Mouse (Mus musculus) gastrocnemius, postnatal 36 days (tissue): ENCODE results near the gene Gsk3a. TPM values are rescaled to one million over a fixed set of nuclear protein-coding genes. Genes with fewer than 3 reads are reported as not detected.

Experiments used
- DNase-seq, 2 experiments: peaks; one replicate each; pipeline ENCODE4 v3.0.0; 2022
- intact Hi-C: fragments of 180-260 bp; cut with DNase I; formaldehyde crosslinking; loops from one replicate; pipeline ENCODE4 v1.15.1; 2025
- total RNA-seq, 2 experiments: library from RNA; stranded (reverse); gene quantifications; 2 replicates each; pipeline ENCODE4 v1.2.3; 2021

Gene Gsk3a
- total RNA-seq, 2 experiments from 2014 or later: 64.0 to 69.6 TPM

DNA sequence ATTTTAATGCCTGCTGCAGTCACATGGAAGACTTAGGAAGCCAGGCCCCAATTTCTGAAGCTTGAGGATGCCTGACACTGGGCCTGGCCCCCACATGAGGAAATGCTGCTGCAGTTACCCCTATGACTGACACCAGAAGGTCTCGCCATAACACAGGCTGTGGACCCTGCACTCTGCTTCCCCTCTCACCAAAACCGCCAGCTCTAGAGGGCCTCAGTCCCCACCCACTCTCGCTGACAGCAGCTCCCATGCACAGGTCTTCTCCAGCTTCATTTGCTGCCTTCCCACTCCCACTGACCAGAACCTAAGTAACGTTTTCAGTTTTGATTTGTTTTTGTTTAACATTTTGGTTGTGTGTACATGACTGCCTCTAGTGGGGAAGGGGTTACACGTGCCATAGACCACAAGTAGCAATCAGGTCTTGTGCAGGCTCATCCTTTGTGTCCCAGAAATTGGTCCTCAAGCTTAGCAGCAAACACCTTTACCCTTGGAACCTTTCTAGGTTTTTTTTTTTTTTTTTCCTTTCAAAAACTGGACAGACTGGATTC lies 5.5 kb downstream of the Gsk3a start:
- no peak for DNase-seq
- intact Hi-C loops: no loop called here

GRCm38 (mm10) chr7:25230690-25231285 lies 6.9 kb downstream of the Gsk3a start:
- no peak for DNase-seq
- intact Hi-C loops: no loop called here

DNA sequence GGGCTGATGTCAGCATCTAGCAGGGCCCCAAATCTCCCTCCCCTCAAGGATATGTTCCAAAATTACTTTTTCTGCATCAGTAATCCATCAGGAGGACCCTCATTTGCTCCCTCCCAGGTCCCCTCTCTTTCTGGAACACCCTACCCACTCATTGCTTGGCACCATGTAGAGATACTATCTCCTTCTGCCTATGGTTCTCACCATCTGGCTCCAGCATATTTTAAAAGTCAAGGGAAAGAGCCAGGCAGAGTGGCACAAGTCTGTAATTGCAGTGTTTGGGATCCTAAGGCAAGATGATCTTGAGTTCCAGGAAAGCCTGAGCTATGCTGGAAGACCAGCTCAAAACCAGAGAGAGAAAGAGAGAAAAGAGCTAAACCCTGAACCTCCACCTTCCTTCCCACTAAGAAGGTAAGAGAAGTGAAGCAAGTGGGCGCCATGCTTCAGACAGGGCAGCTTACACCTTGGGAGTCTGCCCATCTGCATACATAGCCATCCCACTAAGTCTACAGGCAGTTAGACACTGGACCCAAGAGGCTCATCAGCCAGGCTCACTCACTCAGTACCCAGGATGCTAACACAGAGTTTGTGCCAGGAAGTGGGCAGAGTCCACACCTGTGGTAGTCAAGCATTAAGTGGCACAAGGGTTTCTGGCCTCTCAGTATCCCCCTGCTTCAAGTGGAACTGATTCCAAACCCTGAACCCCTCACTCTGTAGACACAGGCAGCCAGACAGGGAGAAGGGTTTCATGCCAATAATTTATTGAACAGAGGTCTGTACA lies 9.9 kb downstream of the Gsk3a start:
- intact Hi-C loops: no loop called here
- no peak for DNase-seq

- intact Hi-C loops: no loop called here
- DNase-seq: no peak
Observed at GRCm38 (mm10) chr7:25222275-25222967, 15.2 kb downstream of the Gsk3a start.

DNA sequence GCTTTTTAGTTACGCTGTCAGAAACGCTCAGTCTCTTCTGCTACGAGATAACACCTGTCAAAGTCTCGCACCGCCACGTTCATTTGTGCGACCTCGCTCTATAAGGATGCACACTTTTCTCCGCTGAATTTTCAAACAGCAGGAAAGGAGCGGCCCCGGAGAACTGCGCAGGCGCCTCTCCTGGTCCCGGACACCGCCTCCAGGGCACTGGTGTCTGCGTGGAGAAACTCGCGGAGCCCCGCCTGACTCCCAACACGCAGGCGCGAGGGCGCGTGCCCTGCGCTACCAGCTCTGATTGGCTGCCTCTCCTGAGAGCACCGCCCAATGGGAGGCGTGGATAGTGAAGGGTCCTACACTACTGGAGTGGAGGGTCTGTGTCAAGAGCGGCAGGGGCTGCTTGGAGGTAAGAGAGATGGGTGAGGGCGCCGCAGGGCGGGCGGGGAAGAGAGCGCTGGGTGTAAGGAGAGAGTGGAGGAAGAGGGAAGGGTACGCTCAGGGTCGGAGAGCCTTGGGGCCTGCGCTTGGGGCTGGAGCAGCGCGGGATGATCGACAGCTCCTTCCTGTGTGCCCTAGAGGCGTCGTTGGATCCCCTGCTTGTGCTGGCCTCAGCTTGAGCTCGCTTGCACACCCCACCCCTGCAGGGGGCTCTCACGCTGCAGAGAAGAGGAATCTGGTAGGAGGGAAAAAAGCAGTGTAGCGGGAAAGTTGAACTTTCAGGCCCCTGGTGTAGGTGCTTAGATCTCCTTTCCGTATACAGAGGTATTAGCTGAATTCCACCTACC lies 16.4 kb downstream of the Gsk3a start, which contains the start of gene Zfp526:
Zfp526 (plus strand) TSS at position 324 of the 782 bp plus-strand sequence.
- intact Hi-C loops: no loop called here
- peak; percentile 95 to 98 for DNase-seq

DNA sequence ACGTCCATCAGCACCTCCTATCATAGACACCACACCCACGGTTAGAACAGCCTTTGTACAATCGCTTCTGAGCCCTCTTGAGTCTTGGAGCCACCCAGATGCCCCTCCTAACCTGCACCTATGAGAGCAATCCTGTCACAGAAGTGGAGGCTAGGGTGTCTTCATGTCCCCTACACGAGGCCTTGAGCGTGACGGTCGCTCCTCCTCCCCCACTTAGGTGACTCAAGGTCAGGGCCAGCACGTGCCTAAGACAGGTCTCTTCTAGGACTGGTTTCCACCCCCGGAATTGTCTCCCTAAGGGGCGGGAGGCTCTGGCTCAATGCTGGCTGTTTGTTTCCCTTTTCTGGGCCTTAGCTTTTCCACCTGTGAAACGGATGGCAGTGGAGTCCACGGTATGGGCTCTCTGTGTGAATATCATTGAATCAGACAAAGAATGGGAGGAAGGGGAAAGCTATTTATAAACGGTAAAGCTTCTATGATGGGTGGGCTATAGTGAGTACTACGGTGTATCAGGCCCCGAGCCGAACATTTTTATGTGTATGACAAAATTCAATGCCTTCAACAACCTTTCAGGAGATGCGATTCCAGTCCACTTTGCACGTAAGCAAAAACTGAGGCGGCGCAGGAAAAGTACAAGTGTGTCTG lies 17.1 kb downstream of the Gsk3a start, which contains the start of gene Dedd2:
Dedd2 (minus strand) TSS at position 159 of the 645 bp plus-strand sequence.
- DNase-seq: no peak
- intact Hi-C loops: no loop called here

DNA sequence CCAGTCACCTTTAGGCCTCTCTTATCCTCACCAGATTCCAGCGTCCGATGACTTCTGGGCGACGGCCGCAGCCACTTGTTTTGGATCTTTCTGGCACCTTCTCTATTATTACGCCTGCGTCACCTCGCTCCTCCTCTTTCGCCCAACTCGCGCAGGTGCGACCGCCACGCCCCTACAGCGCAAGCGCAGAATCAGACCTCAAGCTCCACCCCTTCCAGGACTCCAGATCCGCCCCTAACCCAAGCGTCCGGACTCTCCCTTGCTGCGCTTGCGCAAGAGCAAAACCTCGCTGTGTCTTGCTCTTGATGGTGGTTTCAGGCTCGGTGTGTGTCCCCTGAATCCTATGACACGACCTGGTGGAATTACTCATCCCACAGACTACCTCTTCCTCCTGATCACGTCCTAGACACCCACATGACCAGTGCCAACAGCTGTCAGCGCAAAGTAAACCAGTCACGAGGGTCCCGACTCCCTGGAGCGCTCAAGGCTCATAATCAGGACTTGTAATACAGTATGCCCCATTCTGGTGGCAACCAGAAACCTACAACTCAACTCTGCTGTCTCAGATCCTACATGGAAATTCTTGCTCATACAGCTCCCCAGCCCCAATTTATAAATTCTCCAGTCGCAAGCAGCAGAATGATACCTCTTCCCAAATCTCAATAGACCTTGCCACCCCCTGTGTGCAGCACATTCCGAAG lies 17.7 kb downstream of the Gsk3a start:
- DNase-seq: peak; percentile 91 to 95
- intact Hi-C loops: loop anchor here (5.0 kb wide), 1 partner anchor 1937 kb away; no protein-coding TSS in a partner anchor

GRCm38 (mm10) chr7:25219416-25219750 lies 18.3 kb downstream of the Gsk3a start:
- intact Hi-C loops: loop anchor here (5.0 kb wide), 1 partner anchor 1938 kb away; no protein-coding TSS in a partner anchor
- DNase-seq: no peak

- intact Hi-C loops: loop anchor here (5.0 kb wide), 1 partner anchor 1938 kb away; no protein-coding TSS in a partner anchor
- DNase-seq: no peak
Observed at GRCm38 (mm10) chr7:25218705-25219415, 18.8 kb downstream of the Gsk3a start.

GRCm38 (mm10) chr7:25217653-25218395 lies 19.8 kb downstream of the Gsk3a start:
- DNase-seq: no peak

GRCm38 (mm10) chr7:25214172-25214571 lies 23.5 kb downstream of the Gsk3a start:
- no peak for DNase-seq
- intact Hi-C loops: no loop called here

More at GRCm38 (mm10) chr7:25217653-25218395, 19.8 kb downstream of the Gsk3a start:
- intact Hi-C loops: loop anchor here (5.0 kb wide), 1 partner anchor 1939 kb away; no protein-coding TSS in a partner anchor

DNA sequence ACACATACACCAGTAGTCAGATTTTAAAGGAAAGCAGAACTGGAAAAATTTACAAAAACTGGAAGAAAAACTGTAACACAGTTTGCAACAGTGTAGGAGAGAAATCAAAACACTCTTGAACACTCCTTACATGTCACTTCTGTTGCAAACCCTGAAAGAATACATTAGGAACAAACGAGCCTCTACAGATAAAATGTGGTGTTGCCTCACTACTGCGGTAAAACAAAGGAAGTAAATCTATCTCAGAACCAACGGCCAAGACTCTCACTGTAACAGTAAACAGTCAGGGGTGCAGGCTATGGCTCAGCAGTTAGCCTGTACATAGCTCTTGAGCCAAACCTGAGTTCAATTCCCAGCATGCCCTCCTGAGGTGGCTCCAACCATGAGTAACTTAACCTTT lies 24.6 kb downstream of the Gsk3a start:
- DNase-seq: no peak
- intact Hi-C loops: no loop called here

- peak; percentile 65 to 78 for DNase-seq
- intact Hi-C loops: no loop called here
Observed at GRCm38 (mm10) chr7:25210482-25210881, 27.2 kb downstream of the Gsk3a start.

DNA sequence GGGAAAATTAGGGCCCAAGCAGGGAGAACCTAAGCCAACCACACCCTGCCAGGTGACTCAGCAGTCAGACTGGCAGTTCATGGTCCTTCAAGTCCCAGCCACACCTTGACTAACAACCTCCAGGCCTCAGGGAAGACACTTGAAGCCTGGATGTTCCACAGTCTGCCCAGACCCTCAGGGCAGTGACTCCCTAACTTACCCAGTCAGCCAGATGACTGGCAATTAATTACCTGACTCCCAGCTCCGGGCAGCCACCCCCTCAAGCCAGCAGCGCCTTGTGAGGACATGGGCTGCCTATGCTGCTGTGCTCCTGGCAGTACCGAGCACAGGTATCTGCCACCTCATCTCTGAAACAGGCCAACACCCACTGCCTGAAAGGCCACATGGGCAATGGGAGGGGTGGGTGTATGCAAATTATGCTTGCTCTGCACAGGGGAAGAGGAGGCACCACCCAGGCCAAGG lies 28.5 kb downstream of the Gsk3a start:
- no peak for DNase-seq
- intact Hi-C loops: no loop called here

- intact Hi-C loops: no loop called here
- DNase-seq: no peak
Observed at GRCm38 (mm10) chr7:25206094-25206830, 31.4 kb downstream of the Gsk3a start.

DNA sequence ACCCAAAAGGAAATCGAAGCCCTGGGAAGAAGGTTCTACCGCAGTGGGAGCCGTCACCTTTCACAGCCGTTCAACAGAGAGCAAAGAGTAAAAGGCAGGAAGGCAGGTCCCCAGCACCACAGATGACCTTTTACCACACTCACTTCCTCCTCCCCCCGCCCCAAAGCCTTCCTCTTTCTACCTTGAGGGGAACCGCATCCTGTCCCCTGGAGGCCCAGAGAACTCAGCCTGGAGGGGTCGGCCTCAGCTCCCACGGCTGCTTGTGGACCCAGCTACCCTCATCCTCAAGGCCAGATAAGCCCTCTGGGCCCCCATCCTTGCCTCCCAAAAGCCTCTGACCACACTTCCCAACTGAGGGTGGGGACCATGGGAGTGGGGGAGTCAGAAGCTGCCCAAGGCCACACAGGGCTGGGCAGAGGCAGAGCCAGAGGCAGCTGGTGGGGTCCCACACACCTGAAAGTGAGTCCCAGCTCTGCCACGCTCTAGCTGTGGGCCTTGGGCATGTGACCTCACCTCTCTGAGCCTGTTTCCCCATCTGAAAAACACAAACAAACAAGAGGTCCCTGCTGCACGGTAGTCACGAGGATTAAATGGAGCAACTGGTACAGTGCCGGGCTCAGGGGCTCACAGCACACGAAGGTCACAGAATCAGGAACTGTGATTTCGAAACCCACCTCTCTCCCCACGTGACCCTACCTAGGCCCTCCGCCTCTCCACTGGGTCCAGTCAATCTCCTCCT lies 32.1 kb downstream of the Gsk3a start:
- intact Hi-C loops: no loop called here
- DNase-seq: no peak
